Mouse (Mus musculus) midbrain, embryonic 10.5 days (tissue): ENCODE measurements at regions not wholly inside any gene's neighbourhood (a gene's known extent, or its start where the extent isn't known, plus 50 kb on each side); places are given as distances from the start of the nearest gene placed in this dataset.
A peak's percentile ranks its signal among the peaks of the same experiment; 100 is the strongest.

ENCODE experiments used
- DNase-seq: peaks from one replicate; pipeline ENCODE4 v3.0.0-alpha.2; 2017; ENCODE audit warnings: low spot score
- H3K27ac ChIP-seq: fragments of 300-500 bp; sonication (generic); replicated peaks from 2 replicates; pipeline ENCODE4 v1.5.1; 2016; ENCODE audit warnings: mild to moderate bottlenecking
- H3K27me3 ChIP-seq: fragments of 300-500 bp; sonication (generic); 2 replicates; pipeline ENCODE4 v1.6.1; 2016; ENCODE audit warnings: low read depth, mild to moderate bottlenecking; ENCODE audit not compliant: poor library complexity, severe bottlenecking
- H3K36me3 ChIP-seq: fragments of 300-500 bp; sonication (generic); 2 replicates; pipeline ENCODE4 v1.6.1; 2016; ENCODE audit warnings: mild to moderate bottlenecking, moderate library complexity
- H3K4me1 ChIP-seq: fragments of 300-500 bp; sonication (generic); 2 replicates; pipeline ENCODE4 v1.6.1; 2016
- H3K4me3 ChIP-seq: fragments of 300-500 bp; sonication (generic); 2 replicates; pipeline ENCODE4 v1.5.1; 2016; ENCODE audit warnings: mild to moderate bottlenecking, moderate library complexity
- H3K9me3 ChIP-seq: fragments of 300-500 bp; sonication (generic); replicated peaks from 2 replicates; pipeline ENCODE4 v1.6.1; 2016; ENCODE audit warnings: mild to moderate bottlenecking
- WGBS: fragments of 180-500 bp; shearing (Covaris S2); methylation state at CpG from one replicate; pipeline ENCODE4 v1.1.7; 2016; 5-methylcytosine and 5-hydroxymethylcytosine counted together

DNA sequence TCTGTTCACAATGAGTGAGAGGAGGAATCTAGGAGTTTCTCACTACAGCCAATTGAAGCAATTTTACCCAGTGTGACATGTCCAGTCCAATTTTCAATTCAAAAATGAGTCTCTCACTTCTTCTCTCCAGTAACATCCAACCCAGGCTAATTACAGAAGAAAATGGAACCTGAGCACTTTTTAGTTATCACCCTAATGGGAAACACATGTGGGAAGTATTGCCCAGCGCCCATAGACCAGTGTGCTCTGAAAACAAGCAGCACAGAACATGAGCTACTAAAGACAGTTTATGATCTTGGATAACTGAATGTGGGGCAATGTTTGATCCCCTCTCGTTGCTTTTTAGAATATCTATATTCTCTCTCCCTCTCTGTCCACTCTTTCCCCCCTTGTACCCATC is 70.5 kb upstream of the Efemp1 start:
- H3K27ac ChIP-seq: no peak overlapping the region
- 68% methylated on average over 2 of the region's 2 CpGs for WGBS
- DNase-seq: no peak
- no peak overlapping the region for H3K4me3 ChIP-seq
- no peaks in the 10 kb centered on the region for H3K4me1 ChIP-seq
- H3K9me3 ChIP-seq: no peaks in the 10 kb centered on the region; the same call in 1 of the 2 replicates
- no peaks in the 10 kb centered on the region; the same call in 1 of the 2 replicates for H3K36me3 ChIP-seq
- no peaks in the 10 kb centered on the region for H3K27me3 ChIP-seq

DNA sequence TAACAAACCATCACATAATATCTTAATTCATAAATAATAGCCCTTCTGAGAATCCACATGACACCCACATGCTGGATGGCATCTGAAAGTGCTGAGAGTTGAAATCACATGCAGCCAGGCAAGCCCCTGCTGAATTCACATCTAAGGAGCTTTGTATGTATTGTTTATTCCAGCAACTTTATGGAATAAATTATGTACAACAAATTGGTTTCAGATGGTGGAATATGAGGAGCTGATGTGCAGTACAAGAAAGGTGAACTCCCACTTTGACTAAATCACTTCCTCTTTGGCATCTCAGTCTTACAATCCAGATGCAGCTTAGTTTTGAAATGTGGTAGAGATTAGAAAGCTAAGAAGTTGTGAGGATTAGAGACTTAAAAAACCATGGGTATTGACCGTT is 82.2 kb upstream of the Efemp1 start:
- Histone ChIP-seq H3K27ac (no peak overlapping the region), H3K4me3 (no peak overlapping the region), H3K9me3 (no peaks in the 10 kb centered on the region), H3K36me3 (no peaks in the 10 kb centered on the region), H3K4me1 (no peaks in the 10 kb centered on the region), H3K27me3 (no peaks in the 10 kb centered on the region)
- WGBS: 97% methylated on average over 1 of the region's 1 CpGs
- DNase-seq: no peak

DNA sequence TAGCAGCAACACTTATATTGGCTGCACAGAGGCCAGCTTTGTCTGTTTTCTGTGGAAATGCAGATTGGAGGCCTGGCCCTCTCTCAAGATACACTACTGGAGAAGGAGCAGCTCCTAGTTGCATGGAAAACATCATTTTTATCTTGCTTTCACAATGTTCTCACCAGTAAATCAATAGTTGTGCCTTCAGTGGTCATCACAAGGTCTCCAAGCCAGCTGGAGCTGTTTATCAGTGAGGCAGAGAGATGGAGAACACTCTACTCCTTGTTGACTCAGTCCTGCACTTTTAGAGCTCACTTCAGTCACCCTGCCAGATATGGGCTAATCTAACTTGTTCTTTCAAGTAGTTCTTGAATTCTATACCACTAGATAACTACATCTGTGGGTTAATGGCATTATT is 92.3 kb upstream of the Efemp1 start:
- Histone ChIP-seq H3K36me3 (no peaks in the 10 kb centered on the region), H3K27ac (no peak overlapping the region), H3K9me3 (no peaks in the 10 kb centered on the region), H3K4me1 (peaks cover 5% of the 10 kb centered on the region), H3K27me3 (no peaks in the 10 kb centered on the region), H3K4me3 (no peak overlapping the region)
- DNase-seq: no peak

DNA sequence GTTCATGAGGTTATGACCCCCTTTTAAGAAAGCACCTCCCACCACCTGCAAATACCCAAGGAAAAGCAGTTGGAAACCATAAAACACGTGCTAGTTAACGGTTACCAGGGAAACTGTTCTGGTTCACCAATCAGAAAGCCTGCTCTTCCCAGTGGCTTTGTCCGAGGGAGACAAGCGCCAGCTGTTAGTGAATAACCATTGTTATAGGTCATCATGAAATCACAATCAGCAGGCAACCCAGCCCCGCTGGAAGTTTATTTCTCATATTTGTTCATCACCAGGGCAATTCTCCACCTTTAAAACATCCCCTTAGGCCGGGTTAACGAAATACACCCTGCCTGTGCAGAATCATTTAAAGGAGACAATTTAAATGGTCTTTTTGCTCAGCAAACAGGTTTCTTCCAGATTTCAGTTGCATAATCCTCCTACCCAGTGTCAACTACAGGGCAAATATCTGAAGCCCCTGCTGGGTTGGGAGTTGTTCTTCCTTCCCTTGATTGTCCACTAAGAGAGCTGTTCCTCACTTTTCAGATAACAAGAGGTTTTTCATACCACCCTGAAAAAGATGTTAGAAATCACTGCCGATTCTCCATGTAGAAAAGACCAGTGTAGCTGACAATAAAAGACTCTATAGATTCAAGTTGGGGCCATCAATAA is 117.9 kb upstream of the Efemp1 start:
- Histone ChIP-seq H3K4me1 (peaks cover 38% of the 10 kb centered on the region), H3K4me3 (peak overlapping the region; percentile 40), H3K27ac (peak overlapping the region; percentile 83), H3K36me3 (no peaks in the 10 kb centered on the region), H3K27me3 (peaks cover 58% of the 10 kb centered on the region), H3K9me3 (no peaks in the 10 kb centered on the region)
- peak; percentile 77 for DNase-seq
- WGBS: 4% methylated on average over 8 of the region's 8 CpGs

DNA sequence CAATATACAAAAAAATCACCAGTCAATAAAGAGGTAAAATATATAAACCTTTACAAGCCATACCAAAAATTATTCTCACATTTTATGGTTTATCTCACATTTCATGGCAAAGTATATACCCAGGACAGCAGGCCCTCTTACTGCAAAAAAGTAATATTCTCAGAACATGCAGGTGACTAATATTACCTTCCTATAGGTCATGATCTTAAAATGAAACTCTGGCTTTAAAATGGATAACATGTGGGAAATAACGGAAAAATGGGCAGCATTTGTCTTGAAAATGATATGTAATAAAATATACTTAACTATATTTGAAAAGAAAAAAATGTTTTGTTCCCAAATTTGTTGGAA is 118.4 kb upstream of the Efemp1 start:
- H3K27ac ChIP-seq: peak overlapping the region; percentile 83; the same call in 1 of the 2 replicates
- H3K36me3 ChIP-seq: no peaks in the 10 kb centered on the region
- WGBS: 27% methylated on average over 1 of the region's 1 CpGs
- H3K9me3 ChIP-seq: no peaks in the 10 kb centered on the region
- peaks cover 56% of the 10 kb centered on the region for H3K27me3 ChIP-seq
- H3K4me1 ChIP-seq: peaks cover 39% of the 10 kb centered on the region
- H3K4me3 ChIP-seq: peak overlapping the region; percentile 40; the same call in 1 of the 2 replicates
- DNase-seq: no peak

DNA sequence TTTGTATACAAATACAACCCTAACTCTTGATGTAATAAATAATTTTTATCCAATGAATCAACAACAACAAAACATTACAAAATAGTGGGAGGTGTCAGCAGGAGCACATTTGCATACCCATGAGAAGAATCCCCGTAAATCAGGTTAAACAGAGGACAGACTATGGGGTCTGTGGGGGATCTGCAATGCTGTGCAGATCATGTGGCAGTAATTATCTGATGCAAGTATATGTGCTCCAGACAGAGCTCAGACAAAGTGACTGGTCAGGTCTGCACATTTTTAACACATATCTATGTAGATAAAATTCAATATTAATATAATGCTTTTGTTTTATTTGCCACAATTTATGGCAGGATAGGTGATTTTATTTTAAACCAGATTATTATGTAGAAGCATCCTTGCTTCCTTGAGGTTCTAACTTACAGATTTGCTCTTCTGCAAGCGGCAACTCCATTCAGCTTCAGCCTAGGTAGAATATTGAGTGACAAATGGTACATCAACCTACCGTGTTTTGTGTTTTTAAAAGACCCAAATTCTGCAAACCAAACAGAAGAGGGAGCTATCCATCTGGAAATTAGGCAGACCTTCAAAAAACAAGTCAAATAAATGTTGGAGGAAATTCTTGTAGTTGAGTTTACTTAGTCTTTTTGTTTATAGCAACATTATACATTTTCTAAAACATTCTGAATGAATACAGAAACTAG is 119.0 kb upstream of the Efemp1 start:
- Histone ChIP-seq H3K36me3 (no peaks in the 10 kb centered on the region), H3K4me3 (no peak overlapping the region), H3K9me3 (no peaks in the 10 kb centered on the region), H3K27me3 (peaks cover 52% of the 10 kb centered on the region), H3K27ac (peak overlapping the region; percentile 83; the same call in 1 of the 2 replicates), H3K4me1 (peaks cover 39% of the 10 kb centered on the region)
- DNase-seq: no peak
- WGBS: 32% methylated on average over 3 of the region's 3 CpGs

DNA sequence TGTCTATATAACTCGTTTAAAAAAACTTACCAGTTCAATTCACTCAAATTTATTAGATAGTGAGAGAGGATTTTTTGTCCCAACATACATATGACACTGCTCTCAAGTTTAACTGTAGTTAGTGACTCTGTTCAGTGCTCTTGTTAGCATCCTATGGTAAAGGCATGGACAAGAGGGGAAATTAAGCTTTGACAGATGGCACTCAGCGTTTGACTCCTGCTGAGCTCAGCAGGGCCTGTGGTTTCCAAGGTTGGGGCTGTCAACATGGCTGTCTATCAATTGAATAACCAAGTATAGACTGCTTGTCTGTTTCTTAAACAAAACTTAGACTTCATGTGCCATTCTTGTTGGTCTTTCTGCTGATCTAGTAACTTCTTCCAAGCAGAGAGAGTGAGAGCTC is 122.9 kb upstream of the Efemp1 start:
- DNase-seq: no peak
- Histone ChIP-seq H3K36me3 (no peaks in the 10 kb centered on the region), H3K9me3 (no peaks in the 10 kb centered on the region), H3K4me1 (peaks cover 29% of the 10 kb centered on the region), H3K4me3 (no peak overlapping the region), H3K27me3 (peaks cover 31% of the 10 kb centered on the region), H3K27ac (no peak overlapping the region)
- WGBS: 58% methylated on average over 2 of the region's 2 CpGs

DNA sequence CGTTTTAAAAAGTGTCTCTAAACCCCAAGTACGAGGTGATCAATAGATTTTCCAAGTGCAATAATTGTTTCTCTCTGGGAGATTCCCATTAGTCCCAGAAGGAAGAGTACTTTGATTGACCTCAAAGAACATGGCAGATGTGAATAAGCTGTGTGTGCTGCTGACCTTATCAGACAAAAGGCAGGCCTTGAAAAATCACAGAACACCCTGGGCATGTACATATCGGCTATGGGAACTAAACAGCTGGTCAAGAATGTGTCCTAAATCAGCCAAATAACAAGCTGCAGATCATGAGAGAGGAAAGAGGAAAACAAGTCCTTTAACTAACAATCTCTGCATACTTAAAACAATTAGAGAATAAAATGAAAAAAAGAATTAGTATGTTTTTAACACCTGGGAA is 125.4 kb upstream of the Ccdc85a start:
- no peak overlapping the region for H3K27ac ChIP-seq
- no peak for DNase-seq
- 78% methylated on average over 3 of the region's 3 CpGs for WGBS

DNA sequence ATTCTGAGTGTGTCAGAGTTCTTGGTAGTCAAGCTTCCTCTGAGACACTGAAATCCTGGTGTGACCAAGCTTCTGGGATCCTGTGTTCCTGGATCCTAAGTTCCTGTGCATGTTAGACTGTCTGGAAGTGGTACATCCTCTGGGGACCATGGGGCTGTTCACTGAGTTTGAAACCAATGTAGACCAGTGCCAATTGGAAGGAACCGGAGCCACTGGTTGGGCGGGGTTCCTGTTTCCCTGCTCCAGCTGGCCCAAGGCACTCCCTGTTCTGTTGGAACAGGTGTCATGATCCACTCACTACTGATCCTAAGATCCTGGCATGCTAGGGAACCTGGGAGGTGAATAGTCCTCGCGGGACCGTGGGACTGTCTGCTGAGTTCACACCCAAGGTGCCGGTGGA is 124.3 kb upstream of the Ccdc85a start:
- H3K4me1 ChIP-seq: no peaks in the 10 kb centered on the region
- no peak overlapping the region for H3K4me3 ChIP-seq
- no peak for DNase-seq
- no peak overlapping the region for H3K27ac ChIP-seq
- WGBS: 95% methylated on average over 6 of the region's 6 CpGs
- H3K36me3 ChIP-seq: no peaks in the 10 kb centered on the region
- H3K9me3 ChIP-seq: no peaks in the 10 kb centered on the region
- no peaks in the 10 kb centered on the region for H3K27me3 ChIP-seq

More for the DNA sequence above, 125.4 kb upstream of the Ccdc85a start:
- Histone ChIP-seq H3K9me3 (no peaks in the 10 kb centered on the region), H3K4me3 (no peak overlapping the region), H3K4me1 (no peaks in the 10 kb centered on the region), H3K36me3 (no peaks in the 10 kb centered on the region), H3K27me3 (no peaks in the 10 kb centered on the region)

DNA sequence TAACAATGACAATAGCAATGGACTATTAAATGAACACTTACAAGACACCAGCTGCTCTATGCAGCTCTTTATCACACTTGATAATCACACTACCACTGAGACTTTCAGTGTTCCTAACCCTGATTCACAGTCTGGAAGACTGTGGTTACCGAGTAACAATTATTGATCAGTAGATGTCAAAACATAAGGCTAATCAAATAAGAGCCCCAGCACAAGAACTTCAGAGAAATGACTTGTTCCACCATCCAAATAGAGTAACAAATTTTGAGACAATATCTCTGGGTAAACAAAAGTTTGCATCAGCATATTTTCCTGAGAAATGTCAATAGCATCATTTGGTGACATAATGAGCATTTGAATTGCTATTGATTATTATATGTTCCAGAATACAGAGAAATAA is 118.3 kb upstream of the Ccdc85a start:
- Histone ChIP-seq H3K36me3 (no peaks in the 10 kb centered on the region), H3K4me1 (peaks cover 8% of the 10 kb centered on the region; the same call in 1 of the 2 replicates), H3K9me3 (no peaks in the 10 kb centered on the region), H3K4me3 (no peak overlapping the region), H3K27me3 (no peaks in the 10 kb centered on the region), H3K27ac (no peak overlapping the region)
- WGBS: 88% methylated on average over 1 of the region's 1 CpGs
- no peak for DNase-seq

DNA sequence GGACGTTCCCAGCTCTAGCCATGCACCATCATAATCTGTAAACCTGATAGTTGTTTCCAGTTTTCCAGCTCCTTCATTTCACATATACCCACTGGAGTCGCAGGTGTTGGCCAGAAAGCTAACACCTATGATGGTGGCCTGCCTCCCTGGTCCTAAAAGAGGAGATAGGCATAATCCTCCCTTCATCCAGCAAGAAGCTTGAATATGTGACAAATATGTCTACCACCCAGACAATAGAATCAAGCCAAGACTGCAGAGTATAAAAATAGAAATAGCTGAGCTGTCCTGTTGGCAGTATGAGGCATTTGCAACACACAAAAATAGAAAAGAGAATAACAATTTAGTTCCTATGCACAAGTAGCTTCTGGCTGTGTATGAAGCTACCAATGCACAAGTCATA is 117.3 kb upstream of the Ccdc85a start:
- Histone ChIP-seq H3K36me3 (no peaks in the 10 kb centered on the region), H3K27me3 (no peaks in the 10 kb centered on the region), H3K27ac (no peak overlapping the region), H3K4me3 (no peak overlapping the region), H3K4me1 (peaks cover 8% of the 10 kb centered on the region; the same call in 1 of the 2 replicates), H3K9me3 (no peaks in the 10 kb centered on the region)
- DNase-seq: no peak
- 93% methylated on average over 2 of the region's 2 CpGs for WGBS

DNA sequence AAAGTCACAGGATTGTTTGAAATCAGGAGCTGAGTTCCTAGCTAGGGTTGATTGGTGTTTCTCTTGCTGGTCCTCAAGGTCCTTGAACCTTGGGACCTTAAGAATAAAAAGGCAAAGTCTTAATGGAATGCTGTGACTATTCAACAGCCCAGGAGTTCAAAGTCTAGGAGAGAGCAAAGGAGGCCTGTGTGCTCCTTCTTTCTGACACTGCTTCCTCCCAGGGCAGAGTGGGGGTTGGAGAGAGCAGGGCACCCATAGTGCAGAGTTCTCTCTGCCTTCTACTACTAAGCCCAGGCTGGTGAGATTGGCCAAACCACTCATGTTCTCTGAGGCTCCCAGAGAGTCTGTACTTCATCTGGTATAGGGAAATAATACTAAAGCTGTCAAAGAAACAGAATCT is 115.6 kb upstream of the Ccdc85a start:
- DNase-seq: no peak
- Histone ChIP-seq H3K9me3 (no peaks in the 10 kb centered on the region), H3K4me1 (peaks cover 8% of the 10 kb centered on the region; the same call in 1 of the 2 replicates), H3K4me3 (no peak overlapping the region), H3K27me3 (no peaks in the 10 kb centered on the region), H3K36me3 (no peaks in the 10 kb centered on the region), H3K27ac (no peak overlapping the region)

DNA sequence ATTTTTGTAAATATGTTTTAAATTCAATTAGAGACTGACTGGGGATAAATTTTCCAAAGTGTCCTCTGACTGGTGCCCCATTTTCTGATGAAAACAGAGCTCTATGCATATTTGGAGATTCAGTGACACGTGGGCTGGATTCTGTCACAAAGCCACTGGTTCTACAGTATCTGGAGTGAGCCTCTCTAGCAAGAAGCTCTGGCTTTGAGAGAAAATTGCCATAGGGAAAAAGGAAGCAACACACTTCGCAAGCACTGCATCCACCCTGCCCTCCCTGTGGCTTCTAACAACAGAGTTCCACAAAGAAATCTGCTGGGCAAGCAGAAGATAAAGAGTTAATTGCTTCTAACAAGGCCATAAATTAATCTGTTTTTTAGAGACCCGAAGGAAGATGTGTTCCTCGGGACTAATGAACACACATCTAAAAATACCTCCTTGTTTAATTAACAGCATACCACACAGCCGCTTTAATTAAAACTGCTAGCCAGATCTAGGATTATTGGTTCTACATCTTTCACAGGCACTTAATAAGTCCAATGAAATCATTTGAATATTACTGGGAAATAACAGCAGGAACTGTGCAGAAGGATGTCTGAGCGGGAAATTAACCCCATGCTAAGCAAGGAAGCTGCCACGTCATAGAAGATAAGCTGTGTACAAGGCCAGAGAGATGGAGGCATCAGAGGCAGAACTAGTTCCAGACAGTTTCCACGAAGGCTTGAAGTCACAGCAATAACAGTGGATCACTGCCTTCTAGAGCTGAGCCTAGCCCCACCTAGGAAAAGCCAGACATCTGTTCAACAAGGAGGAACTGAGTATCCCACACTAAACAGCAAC is 113.7 kb upstream of the Ccdc85a start:
- Histone ChIP-seq H3K36me3 (no peaks in the 10 kb centered on the region), H3K4me3 (no peak overlapping the region), H3K9me3 (no peaks in the 10 kb centered on the region), H3K27ac (no peak overlapping the region), H3K4me1 (peaks cover 10% of the 10 kb centered on the region), H3K27me3 (no peaks in the 10 kb centered on the region)
- whole genome bisulfite sequencing: 68% methylated on average over 8 of the region's 8 CpGs
- DNase-seq: no peak
